Mouse (Mus musculus) stomach, embryonic 16.5 days (tissue): ENCODE measurements at regions not wholly inside any gene's neighbourhood (a gene's known extent, or its start where the extent isn't known, plus 50 kb on each side); places are given as distances from the start of the nearest gene placed in this dataset.

Experiments used
- ATAC-seq: fragments of 200-750 bp; cut with Nextera tagmentation; 2 replicates; pipeline ENCODE4 v1.8.0; 2017; ENCODE audit warnings: moderate number of reproducible peaks, moderate TSS enrichment; ENCODE audit not compliant: insufficient read depth, low FRiP score
- H3K27ac ChIP-seq: fragments of 300-500 bp; sonication (generic); 2 replicates; pipeline ENCODE4 v1.5.1; 2014; ENCODE audit warnings: low read length
- H3K27me3 ChIP-seq: fragments of 300-500 bp; sonication (generic); 2 replicates; pipeline ENCODE4 v1.6.1; 2014; ENCODE audit warnings: low read length, control low read depth, mixed read lengths; ENCODE audit not compliant: control insufficient read depth, insufficient read depth
- H3K36me3 ChIP-seq: fragments of 300-500 bp; sonication (generic); 2 replicates; pipeline ENCODE4 v1.6.1; 2014; ENCODE audit warnings: low read length; ENCODE audit not compliant: control insufficient read depth, insufficient read depth
- H3K4me1 ChIP-seq: fragments of 300-500 bp; sonication (generic); 2 replicates; pipeline ENCODE4 v1.6.1; 2014; ENCODE audit warnings: low read length, control low read depth, mixed read lengths; ENCODE audit not compliant: control insufficient read depth, insufficient read depth
- H3K4me2 ChIP-seq: fragments of 300-500 bp; sonication (generic); 2 replicates; pipeline ENCODE4 v1.6.1; 2014; ENCODE audit warnings: low read depth, low read length, mixed read lengths
- H3K4me3 ChIP-seq: fragments of 300-500 bp; sonication (generic); replicated peaks from 2 replicates; pipeline ENCODE4 v1.5.1; 2014; ENCODE audit warnings: mild to moderate bottlenecking, low read length
- H3K9ac ChIP-seq: fragments of 300-500 bp; sonication (generic); 2 replicates; pipeline ENCODE4 v1.6.1; 2014; ENCODE audit warnings: low read length
- H3K9me3 ChIP-seq: fragments of 300-500 bp; sonication (generic); replicated peaks from 2 replicates; pipeline ENCODE4 v1.6.1; 2016; ENCODE audit warnings: low read length, control low read depth; ENCODE audit not compliant: control insufficient read depth
- WGBS: fragments of 180-500 bp; shearing (Covaris S2); extraction: QIAGEN DNeasy Blood & Tissue Kit; methylation state at CpG from one replicate; pipeline ENCODE4 v1.1.7; 2014; 5-methylcytosine and 5-hydroxymethylcytosine counted together

DNA sequence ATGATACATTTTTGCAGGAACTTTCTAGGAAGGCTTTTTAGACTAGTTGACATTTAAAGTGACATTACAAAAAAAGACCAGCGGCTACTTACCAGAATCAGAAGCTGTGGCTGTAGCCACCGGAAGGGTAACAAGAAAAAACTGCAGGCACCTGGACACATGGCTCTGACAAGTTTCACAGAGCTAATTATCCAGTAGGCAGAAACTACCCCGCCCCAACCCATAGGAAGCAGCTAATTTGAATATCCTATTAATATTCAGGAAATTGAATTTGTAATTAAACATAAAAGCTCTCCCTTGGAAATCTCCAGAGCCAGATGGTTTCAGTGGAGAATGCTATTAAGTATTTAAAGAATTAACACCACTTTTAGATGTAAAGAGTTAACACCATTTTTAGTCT is 79.8 kb downstream of the Ramp3 start:
- no peaks in the 10 kb centered on the region for H3K9me3 ChIP-seq
- H3K36me3 ChIP-seq: no peaks in the 10 kb centered on the region
- H3K27me3 ChIP-seq: no peaks in the 10 kb centered on the region
- H3K4me2 ChIP-seq: no peak overlapping the region
- no peaks in the 10 kb centered on the region for H3K4me1 ChIP-seq
- no peak overlapping the region for H3K4me3 ChIP-seq
- no peak overlapping the region for H3K9ac ChIP-seq
- WGBS: 90% methylated on average over 3 of the region's 3 CpGs
- ATAC-seq: no peak
- H3K27ac ChIP-seq: no peak overlapping the region

DNA sequence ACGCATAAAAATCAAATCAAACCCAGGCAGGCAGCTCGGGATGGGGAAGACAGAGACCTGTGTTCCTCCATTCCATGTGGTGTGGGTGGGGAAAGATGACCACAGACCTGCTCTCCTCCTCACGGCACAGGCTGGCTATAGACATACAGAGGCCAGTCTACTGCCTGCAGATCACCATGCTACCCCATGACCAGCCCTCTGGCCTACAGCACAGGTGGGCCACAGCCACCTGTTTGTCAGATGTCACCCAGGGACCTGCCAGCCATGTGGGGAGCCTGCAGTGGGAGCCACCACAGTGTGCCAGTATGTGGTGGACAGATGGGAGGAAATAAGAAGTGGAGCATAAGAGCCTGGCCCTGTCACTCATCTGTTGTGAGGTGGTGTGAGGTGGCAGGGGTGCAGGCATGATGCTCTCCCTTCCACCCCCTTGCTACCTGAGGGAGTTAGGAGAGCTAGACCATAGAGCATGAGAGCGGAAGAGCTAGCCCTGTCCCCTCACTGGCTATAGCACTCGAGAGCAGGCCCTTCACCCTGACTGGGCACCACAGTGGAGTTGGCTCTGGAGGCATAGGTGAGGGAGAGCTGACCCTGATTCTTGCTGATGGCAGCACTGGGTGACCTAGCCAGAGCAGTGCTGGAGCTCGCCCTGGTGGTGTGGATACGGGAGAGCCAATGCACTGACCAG is 76.6 kb downstream of the Ramp3 start:
- Histone ChIP-seq H3K4me3 (no peak overlapping the region), H3K4me2 (no peak overlapping the region), H3K9ac (no peak overlapping the region), H3K27me3 (no peaks in the 10 kb centered on the region), H3K4me1 (0 out of 2 replicates have a peak, but pooled peaks cover 2% of the 10 kb centered on the region), H3K36me3 (no peaks in the 10 kb centered on the region), H3K27ac (no peak overlapping the region), H3K9me3 (no peaks in the 10 kb centered on the region)
- peak; percentile 17; the same call in 1 of the 2 replicates for ATAC-seq
- WGBS: 84% methylated on average over 7 of the region's 7 CpGs

DNA sequence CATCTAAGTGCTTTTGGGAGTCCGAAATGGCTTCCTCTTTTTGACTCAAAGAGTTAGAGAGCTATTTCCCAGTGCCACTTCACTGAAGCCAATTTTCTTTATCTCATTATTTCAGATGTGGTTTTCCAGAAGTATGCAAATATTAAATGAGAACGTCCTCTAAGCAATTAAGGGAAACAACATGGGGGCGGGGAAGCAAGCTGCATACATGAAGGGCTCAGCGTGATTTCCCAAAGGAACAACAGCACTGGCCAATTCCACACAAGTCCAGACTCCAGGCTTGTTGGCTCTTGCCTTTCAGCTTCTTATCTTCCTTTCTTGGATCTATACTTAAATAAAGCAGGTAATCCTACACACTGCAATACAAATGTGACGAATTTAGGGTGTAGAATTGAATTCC is 73.2 kb downstream of the Ramp3 start:
- no peak for ATAC-seq
- Histone ChIP-seq H3K4me1 (0 out of 2 replicates have a peak, but pooled peaks cover 2% of the 10 kb centered on the region), H3K36me3 (no peaks in the 10 kb centered on the region), H3K4me2 (no peak overlapping the region), H3K27me3 (no peaks in the 10 kb centered on the region), H3K27ac (0 out of 2 replicates have a peak overlapping the region, but pooled peaks have one; percentile 49), H3K4me3 (no peak overlapping the region), H3K9ac (no peak overlapping the region), H3K9me3 (no peaks in the 10 kb centered on the region)
- WGBS: 73% methylated on average over 5 of the region's 5 CpGs
